Mouse (Mus musculus) forebrain, embryonic 14.5 days (tissue): ENCODE data around the gene Mei1. TPM values are rescaled to one million over a fixed set of nuclear protein-coding genes. Genes with fewer than 3 reads are reported as not detected.

ENCODE experiments used
- ATAC-seq: fragments of 200-750 bp; cut with Nextera tagmentation; 2 replicates; pipeline ENCODE4 v1.8.0; 2017; ENCODE audit warnings: mild to moderate bottlenecking, moderate library complexity
- DNase-seq: peaks from one replicate; pipeline ENCODE4 v3.0.0-alpha.2; 2015; ENCODE audit warnings: low spot score
- H3K27ac ChIP-seq: fragments of 300-500 bp; sonication (generic); 2 replicates; pipeline ENCODE4 v1.5.1; 2014; ENCODE audit warnings: low read depth, mild to moderate bottlenecking, control low read depth, low read length, moderate library complexity
- H3K27me3 ChIP-seq: fragments of 300-500 bp; sonication (generic); replicated peaks from 2 replicates; pipeline ENCODE4 v1.6.1; 2014; ENCODE audit warnings: low read length, control low read depth, mixed read lengths; ENCODE audit not compliant: control insufficient read depth, insufficient read depth
- H3K36me3 ChIP-seq: fragments of 300-500 bp; sonication (generic); 2 replicates; pipeline ENCODE4 v1.6.1; 2014; ENCODE audit warnings: low read length, control low read depth; ENCODE audit not compliant: control insufficient read depth, insufficient read depth
- H3K4me1 ChIP-seq: fragments of 300-500 bp; sonication (generic); 2 replicates; pipeline ENCODE4 v1.6.1; 2014; ENCODE audit warnings: antibody characterized with exemption, low read length, control low read depth; ENCODE audit not compliant: control insufficient read depth, insufficient read depth
- H3K4me2 ChIP-seq: fragments of 300-500 bp; sonication (generic); 2 replicates; pipeline ENCODE4 v1.6.1; 2014; ENCODE audit warnings: mild to moderate bottlenecking, control low read depth, low read length
- H3K4me3 ChIP-seq: fragments of 300-500 bp; sonication (generic); 2 replicates; pipeline ENCODE4 v1.5.1; 2014; ENCODE audit warnings: low read depth, low read length, control low read depth
- H3K9ac ChIP-seq: fragments of 300-500 bp; sonication (generic); 2 replicates; pipeline ENCODE4 v1.6.1; 2014; ENCODE audit warnings: mild to moderate bottlenecking, low read length, control low read depth, moderate library complexity
- H3K9me3 ChIP-seq: fragments of 300-500 bp; sonication (generic); replicated peaks from 2 replicates; pipeline ENCODE4 v1.6.1; 2016; ENCODE audit warnings: low read length, control low read depth, mixed read lengths; ENCODE audit not compliant: control insufficient read depth
- WGBS: fragments of 180-500 bp; shearing (Covaris S2); extraction: QIAGEN DNeasy Blood & Tissue Kit; methylation state at CpG from one replicate; pipeline ENCODE4 v1.1.7; 2014; 5-methylcytosine and 5-hydroxymethylcytosine counted together
- polyA plus RNA-seq: library from polyadenylated mRNA; unstranded; fragments of >200 nt; fragmentation: Nextera tagmentation; extraction: Ambion mirVana; gene quantifications from 2 replicates; pipeline ENCODE4 v1.2.1, GENCODE M21; 2014

Mei1 gene
- polyA plus RNA-seq, 1 experiment from 2014 or later = not detected

- WGBS = 82% methylated on average over 12 of the region's 12 CpGs
- Histone ChIP-seq H3K4me1 (peaks cover 25% of the 10 kb centered on the region), H3K27me3 (no peaks in the 10 kb centered on the region), H3K9me3 (no peaks in the 10 kb centered on the region), H3K4me3 (no peak overlapping the region), H3K36me3 (peaks cover 8% of the 10 kb centered on the region; the same call in 1 of the 2 replicates), H3K4me2 (no peak overlapping the region), H3K9ac (no peak overlapping the region), H3K27ac (no peak overlapping the region)
- ATAC-seq (no peak), DNase-seq (no peak)
Observed at GRCm38 (mm10) chr15:82152022-82152421, 82.2 kb downstream of the Mei1 start.

DNA sequence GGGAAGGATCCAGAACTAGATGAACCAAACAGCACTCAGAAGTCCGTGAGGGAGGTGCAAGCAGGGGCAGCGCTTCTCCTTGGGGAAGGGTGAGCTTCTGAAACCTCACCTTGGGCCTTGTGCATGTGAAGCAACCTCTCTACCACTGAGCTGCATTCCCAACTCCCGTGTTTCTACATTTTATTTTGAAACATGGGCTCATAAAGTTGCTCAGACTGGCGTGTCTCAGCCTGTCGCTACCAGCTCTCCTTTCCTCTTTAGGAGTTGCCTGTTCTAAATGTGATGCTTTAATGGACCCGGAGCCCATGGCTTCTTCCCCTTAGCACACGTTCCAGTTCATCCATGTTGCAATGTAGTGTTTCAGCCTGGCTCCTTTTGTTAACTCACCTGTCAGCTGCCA, 82.6 kb downstream of the Mei1 start:
- H3K4me1 ChIP-seq = peaks cover 25% of the 10 kb centered on the region
- ATAC-seq = no peak
- no peak overlapping the region for H3K4me2 ChIP-seq
- peaks cover 10% of the 10 kb centered on the region; the same call in 1 of the 2 replicates for H3K36me3 ChIP-seq
- H3K4me3 ChIP-seq = no peak overlapping the region
- H3K9me3 ChIP-seq = no peaks in the 10 kb centered on the region
- H3K9ac ChIP-seq = no peak overlapping the region
- no peak for DNase-seq
- no peaks in the 10 kb centered on the region for H3K27me3 ChIP-seq
- H3K27ac ChIP-seq = no peak overlapping the region
- 85% methylated on average over 7 of the region's 7 CpGs for WGBS

- Histone ChIP-seq H3K9me3 (no peaks in the 10 kb centered on the region), H3K9ac (no peak overlapping the region), H3K4me3 (no peak overlapping the region), H3K4me1 (peaks cover 14% of the 10 kb centered on the region), H3K27ac (no peak overlapping the region), H3K27me3 (no peaks in the 10 kb centered on the region), H3K36me3 (0 out of 2 replicates have a peak, but pooled peaks cover 4% of the 10 kb centered on the region), H3K4me2 (no peak overlapping the region)
- no peak for DNase-seq
- ATAC-seq = no peak
- WGBS = 95% methylated on average over 6 of the region's 6 CpGs
Observed at GRCm38 (mm10) chr15:82156298-82156697, 86.5 kb downstream of the Mei1 start.

DNA sequence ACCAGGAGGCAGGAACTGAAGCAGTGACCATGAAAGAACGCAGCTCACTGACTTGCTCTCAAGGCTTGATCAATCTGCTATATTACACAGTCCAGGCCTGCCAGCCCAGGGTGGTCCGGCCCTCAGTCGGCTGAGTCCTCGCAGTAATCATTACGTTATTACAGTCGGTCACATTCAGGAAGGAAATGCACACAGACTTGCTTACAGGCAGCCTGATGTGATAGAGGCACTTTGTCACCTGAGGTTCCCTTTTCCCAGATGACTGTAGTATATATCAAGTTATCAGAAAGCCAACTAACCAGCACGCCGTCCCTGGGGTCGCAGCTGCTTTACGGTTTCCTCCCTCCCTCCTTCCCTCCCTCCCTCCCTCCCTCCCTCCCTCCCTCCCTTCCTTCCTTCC, 87.1 kb downstream of the Mei1 start:
- 87% methylated on average over 10 of the region's 10 CpGs for WGBS
- DNase-seq (no peak), ATAC-seq (no peak)
- H3K27ac ChIP-seq = no peak overlapping the region
- peaks cover 13% of the 10 kb centered on the region for H3K4me1 ChIP-seq
- H3K4me2 ChIP-seq = no peak overlapping the region
- H3K4me3 ChIP-seq = no peak overlapping the region
- no peaks in the 10 kb centered on the region for H3K27me3 ChIP-seq
- H3K36me3 ChIP-seq = 0 out of 2 replicates have a peak, but pooled peaks cover 3% of the 10 kb centered on the region
- no peak overlapping the region for H3K9ac ChIP-seq
- no peaks in the 10 kb centered on the region for H3K9me3 ChIP-seq

- Histone ChIP-seq H3K9ac (no peak overlapping the region), H3K27me3 (no peaks in the 10 kb centered on the region), H3K4me1 (peaks cover 7% of the 10 kb centered on the region; the same call in 1 of the 2 replicates), H3K36me3 (0 out of 2 replicates have a peak, but pooled peaks cover 3% of the 10 kb centered on the region), H3K9me3 (no peaks in the 10 kb centered on the region), H3K4me2 (no peak overlapping the region), H3K27ac (0 out of 2 replicates have a peak overlapping the region, but pooled peaks have one; percentile 11), H3K4me3 (no peak overlapping the region)
- ATAC-seq (no peak), DNase-seq (no peak)
- WGBS = 78% methylated on average over 17 of the region's 17 CpGs
Observed at GRCm38 (mm10) chr15:82158243-82159035, 88.6 kb downstream of the Mei1 start.

DNA sequence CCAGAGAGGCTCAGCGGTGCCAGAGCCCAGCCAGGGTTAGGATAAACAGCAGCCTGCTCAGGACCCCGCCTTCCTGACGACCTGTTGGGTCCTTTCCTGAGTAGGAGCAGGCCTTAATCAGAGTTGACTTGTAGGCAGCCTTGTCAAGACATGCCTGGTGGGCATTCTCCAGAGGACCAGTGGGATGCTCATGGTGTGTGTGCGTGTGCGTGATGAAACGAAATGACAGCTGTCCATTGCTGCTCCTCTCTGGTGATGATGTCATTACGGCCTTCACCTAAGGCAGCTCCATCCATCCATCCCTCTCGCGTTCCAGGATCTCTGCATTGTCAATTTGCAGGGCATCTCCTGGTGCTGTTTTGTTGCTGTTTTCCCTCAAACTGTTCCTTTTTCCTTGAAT, 89.7 kb downstream of the Mei1 start:
- H3K36me3 ChIP-seq = 0 out of 2 replicates have a peak, but pooled peaks cover 3% of the 10 kb centered on the region
- no peaks in the 10 kb centered on the region for H3K27me3 ChIP-seq
- H3K27ac ChIP-seq = no peak overlapping the region
- ATAC-seq = no peak
- no peak overlapping the region for H3K4me2 ChIP-seq
- WGBS = 87% methylated on average over 9 of the region's 9 CpGs
- H3K4me1 ChIP-seq = peaks cover 4% of the 10 kb centered on the region; the same call in 1 of the 2 replicates
- no peak overlapping the region for H3K4me3 ChIP-seq
- H3K9ac ChIP-seq = no peak overlapping the region
- no peak for DNase-seq
- H3K9me3 ChIP-seq = no peaks in the 10 kb centered on the region

- DNase-seq (no peak), ATAC-seq (no peak)
- 89% methylated on average over 11 of the region's 11 CpGs for WGBS
- peaks cover 4% of the 10 kb centered on the region; the same call in 1 of the 2 replicates for H3K4me1 ChIP-seq
- 0 out of 2 replicates have a peak, but pooled peaks cover 3% of the 10 kb centered on the region for H3K36me3 ChIP-seq
- H3K27me3 ChIP-seq = no peaks in the 10 kb centered on the region
- H3K27ac ChIP-seq = no peak overlapping the region
- no peak overlapping the region for H3K9ac ChIP-seq
- H3K9me3 ChIP-seq = no peaks in the 10 kb centered on the region
- no peak overlapping the region for H3K4me2 ChIP-seq
- H3K4me3 ChIP-seq = no peak overlapping the region
Observed at GRCm38 (mm10) chr15:82160731-82161640, 91.2 kb downstream of the Mei1 start.

- Histone ChIP-seq H3K27me3 (no peaks in the 10 kb centered on the region), H3K27ac (no peak overlapping the region), H3K4me3 (no peak overlapping the region), H3K4me2 (no peak overlapping the region), H3K9ac (no peak overlapping the region), H3K9me3 (no peaks in the 10 kb centered on the region), H3K36me3 (0 out of 2 replicates have a peak, but pooled peaks cover 3% of the 10 kb centered on the region), H3K4me1 (peaks cover 10% of the 10 kb centered on the region; the same call in 1 of the 2 replicates)
- DNase-seq = no peak
- no peak for ATAC-seq
- 89% methylated on average over 12 of the region's 12 CpGs for whole genome bisulfite sequencing
Observed at GRCm38 (mm10) chr15:82161965-82162600, 92.3 kb downstream of the Mei1 start.
